Mouse (Mus musculus) cerebral cortex, adult 2 months (tissue): Measurements from ENCODE around the gene Thap11.

Source experiments
- WGBS: fragments of 180-500 bp; shearing (Covaris S2); methylation state at CpG from one replicate; pipeline ENCODE4 v1.1.7; 2018; 5-methylcytosine and 5-hydroxymethylcytosine counted together

The Thap11 gene

DNA sequence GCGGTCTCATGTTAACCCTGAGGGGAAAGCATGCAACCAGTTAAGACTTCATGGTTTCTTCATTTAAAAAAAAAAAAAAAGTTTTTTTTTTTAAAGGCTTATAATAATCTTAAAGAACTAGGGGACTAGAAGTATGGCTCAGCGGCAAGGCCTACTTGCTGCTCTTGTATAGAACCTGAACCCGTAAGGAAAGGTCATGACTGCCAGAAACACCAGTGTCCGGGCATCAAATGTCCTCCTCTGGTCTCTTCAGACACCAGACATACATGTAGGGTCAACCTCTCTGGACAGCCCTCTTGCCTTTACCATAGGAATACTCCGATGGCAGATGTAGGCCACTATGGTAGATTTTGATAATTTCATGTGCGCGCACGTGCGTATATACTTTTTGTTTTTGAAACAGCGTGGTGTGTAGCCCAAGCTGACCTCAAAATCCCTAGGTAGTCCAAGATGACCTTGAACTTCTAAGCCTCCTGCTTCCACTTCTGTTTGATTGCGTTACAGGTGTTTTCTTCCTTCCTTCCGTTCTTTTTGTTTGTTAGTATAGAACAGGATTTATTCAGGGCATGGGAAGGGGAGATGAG lies 2.7 kb upstream of the Thap11 start:
- 77% methylated on average over 12 of the region's 12 CpGs for WGBS

DNA sequence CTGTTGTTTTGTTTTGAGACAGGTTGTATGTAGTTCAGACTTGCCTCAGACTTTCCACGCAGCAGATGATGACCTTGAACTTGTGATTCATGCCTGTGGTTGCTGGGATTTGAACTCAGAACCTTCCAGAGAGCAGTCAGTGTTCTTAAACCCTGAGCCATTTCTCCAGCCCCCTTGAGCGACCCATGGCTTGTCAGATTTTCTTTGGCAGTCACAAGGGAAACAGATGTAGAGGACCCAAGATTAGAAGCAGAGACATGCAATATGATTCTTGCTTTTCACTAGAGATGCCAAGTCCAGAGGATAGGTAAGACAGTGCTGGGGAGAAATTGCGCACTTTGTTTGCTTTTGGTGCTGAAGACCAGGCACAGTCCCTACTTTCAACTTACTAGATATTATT lies 1.8 kb upstream of the Thap11 start, which contains the start of gene Cenpt:
Gene Cenpt (minus strand): TSS at position 101 of the 400 bp plus-strand sequence.
- WGBS, result 83% methylated on average over 3 of the region's 3 CpGs

- WGBS, result 24% methylated on average over 8 of the region's 8 CpGs
Measured at GRCm38 (mm10) chr8:105854303-105854702, 629 bp upstream of the Thap11 start.

- WGBS, result under 1% methylated on average over 70 of the region's 71 CpGs
Measured at GRCm38 (mm10) chr8:105855248-105856167, 576 bp downstream of the Thap11 start.

GRCm38 (mm10) chr8:105856168-105856835 lies 1.4 kb downstream of the Thap11 start:
- WGBS, result 8% methylated on average over 15 of the region's 15 CpGs

DNA sequence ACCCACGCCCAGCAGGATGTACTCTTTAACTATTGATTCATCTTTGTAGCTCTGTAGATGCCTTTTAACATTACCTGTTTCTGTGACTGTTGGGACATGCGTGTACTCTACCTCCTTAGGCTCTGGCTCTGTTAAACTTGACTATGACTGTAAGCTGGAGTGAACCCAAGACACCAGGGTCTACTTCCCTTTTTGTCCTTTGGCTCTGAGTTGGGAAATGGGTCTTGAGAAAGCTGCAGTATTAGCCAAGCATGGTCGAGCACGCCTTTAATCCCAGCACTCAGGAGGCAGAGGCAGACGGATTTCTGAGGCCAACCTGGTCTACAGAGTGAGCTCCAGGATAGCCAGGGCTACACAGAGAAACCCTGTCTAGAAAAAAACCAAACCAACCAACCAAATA lies 3.6 kb downstream of the Thap11 start:
- 75% methylated on average over 5 of the region's 5 CpGs for WGBS

GRCm38 (mm10) chr8:105859314-105859713 lies 4.4 kb downstream of the Thap11 start:
- 64% methylated on average over 5 of the region's 5 CpGs for WGBS

DNA sequence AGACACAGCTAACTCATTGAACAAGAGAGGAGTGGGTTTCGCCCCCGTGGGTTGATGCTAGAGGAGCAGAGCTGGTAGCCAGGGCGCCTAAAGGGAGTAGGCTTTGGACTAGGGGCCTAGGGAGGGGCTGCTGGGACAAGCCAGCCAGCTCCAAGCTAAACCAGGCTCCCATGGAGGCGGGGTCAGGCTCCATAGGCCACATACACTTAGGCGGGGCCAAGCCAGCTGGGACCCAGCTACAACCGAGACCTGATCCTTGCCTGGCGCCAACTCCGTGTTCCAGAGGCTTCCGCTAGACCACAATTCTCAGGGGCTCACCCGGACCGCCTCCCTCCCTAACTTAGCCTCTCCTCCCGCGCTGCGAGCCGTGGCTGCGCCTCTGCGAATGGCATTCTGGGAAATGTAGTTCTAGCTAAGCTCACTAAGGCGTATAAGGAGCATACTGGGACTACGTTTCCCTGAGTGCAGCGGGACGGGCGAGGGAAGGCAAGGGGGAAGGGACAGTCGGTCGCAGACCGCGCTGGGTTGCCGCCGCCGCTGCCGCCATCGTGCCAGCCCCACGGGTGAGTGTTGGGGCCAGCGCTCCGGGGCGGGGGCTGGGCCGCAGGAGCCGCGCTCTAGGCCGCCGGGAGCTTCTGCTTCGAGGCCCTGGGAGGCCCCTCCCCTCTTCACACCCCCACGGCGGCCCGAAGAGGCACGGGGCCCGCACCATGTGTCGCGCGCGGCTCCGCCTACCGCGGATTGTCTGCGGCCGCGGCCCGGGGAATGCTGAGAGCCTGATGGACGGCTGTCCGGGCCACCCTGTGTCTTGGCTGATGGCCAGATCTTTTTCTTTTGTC lies 5.4 kb downstream of the Thap11 start, which contains the start of gene Nutf2:
Gene Nutf2 (plus strand): TSS at position 438 of the 839 bp plus-strand sequence.
- under 1% methylated on average over 59 of the region's 59 CpGs for WGBS

- 7% methylated on average over 1 of the region's 1 CpGs for WGBS
Measured at GRCm38 (mm10) chr8:105861951-105862350, 7.0 kb downstream of the Thap11 start.

DNA sequence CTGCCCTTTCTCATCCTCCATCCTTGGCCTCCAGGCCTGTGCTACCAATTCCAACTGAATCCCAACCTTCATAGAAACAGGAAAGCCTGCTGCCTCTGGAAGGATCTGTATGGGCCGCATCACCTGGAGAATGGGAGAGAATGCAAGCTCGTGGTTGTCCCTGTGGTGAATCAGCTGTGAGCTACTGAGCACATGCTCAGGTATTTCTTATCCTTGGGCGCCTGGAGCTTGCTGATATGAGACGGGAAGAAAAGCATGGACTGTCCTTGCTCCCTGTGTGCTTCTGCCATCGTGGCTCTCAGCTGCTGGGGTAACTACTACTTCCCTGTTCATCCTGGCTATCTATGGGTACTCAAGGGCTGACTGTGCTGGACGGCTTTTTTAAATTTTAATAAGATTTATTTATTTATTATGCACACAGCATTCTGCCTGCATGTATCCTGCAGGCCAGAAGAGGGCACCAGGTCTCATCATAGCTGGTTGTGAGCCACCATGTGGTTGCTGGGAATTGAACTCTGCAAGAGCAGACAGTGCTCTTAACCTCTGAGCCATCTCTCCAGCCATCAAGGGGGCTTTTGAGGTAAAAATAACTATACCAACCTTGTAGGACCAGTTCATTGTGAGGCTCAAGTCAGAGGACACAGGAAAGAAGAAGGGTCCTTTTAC lies 11.6 kb downstream of the Thap11 start:
- WGBS, result 88% methylated on average over 6 of the region's 6 CpGs

GRCm38 (mm10) chr8:105874301-105874700 lies 19.4 kb downstream of the Thap11 start:
- WGBS, result 25% methylated on average over 6 of the region's 6 CpGs

- under 1% methylated on average over 45 of the region's 45 CpGs for WGBS
Measured at GRCm38 (mm10) chr8:105880754-105881520, 26.0 kb downstream of the Thap11 start, which contains the start of gene Edc4. Gene Edc4 (plus strand): TSS chr8:105880881.

DNA sequence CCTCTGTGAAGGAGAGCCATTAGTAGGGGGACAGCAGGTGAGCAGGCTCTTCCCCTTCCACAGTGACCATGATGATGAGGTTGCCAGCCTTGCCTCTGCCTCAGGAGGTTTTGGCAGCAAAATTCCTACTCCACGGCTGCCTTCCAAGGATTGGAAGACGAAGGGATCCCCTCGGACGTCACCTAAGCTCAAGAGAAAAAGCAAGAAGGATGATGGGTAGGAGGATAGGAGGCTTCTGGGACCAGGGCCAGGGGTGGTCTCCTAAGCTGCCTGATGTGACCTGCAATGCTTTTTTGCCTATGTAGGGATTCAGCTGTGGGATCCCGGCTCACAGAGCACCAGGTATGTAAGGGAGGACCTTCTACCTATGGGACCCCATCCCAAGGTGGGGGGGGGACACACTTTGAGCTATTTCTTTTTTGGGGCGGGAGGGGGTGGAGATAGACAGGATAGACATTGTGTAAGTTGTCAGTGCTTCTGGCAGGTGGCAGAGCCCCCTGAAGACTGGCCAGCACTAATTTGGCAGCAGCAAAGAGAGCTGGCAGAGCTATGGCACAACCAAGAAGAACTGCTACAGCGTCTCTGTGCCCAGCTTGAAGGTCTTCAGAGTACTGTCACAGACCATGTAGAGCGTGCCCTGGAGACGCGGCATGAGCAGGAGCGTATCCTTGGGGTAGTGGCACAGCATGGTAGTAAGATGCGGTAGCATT lies 35.0 kb downstream of the Thap11 start:
- WGBS, result 69% methylated on average over 12 of the region's 12 CpGs

- 44% methylated on average over 6 of the region's 6 CpGs for WGBS
Measured at GRCm38 (mm10) chr8:105890870-105891269, 35.9 kb downstream of the Thap11 start.

GRCm38 (mm10) chr8:105892432-105892831 lies 37.5 kb downstream of the Thap11 start:
- WGBS, result 74% methylated on average over 6 of the region's 6 CpGs

GRCm38 (mm10) chr8:105893339-105893738 lies 38.4 kb downstream of the Thap11 start, which contains the start of gene Nrn1l:
Gene Nrn1l (plus strand): TSS chr8:105893567.
- WGBS, result 11% methylated on average over 11 of the region's 11 CpGs

- WGBS, result 65% methylated on average over 9 of the region's 9 CpGs
Measured at GRCm38 (mm10) chr8:105897801-105898480, 43.0 kb downstream of the Thap11 start.

DNA sequence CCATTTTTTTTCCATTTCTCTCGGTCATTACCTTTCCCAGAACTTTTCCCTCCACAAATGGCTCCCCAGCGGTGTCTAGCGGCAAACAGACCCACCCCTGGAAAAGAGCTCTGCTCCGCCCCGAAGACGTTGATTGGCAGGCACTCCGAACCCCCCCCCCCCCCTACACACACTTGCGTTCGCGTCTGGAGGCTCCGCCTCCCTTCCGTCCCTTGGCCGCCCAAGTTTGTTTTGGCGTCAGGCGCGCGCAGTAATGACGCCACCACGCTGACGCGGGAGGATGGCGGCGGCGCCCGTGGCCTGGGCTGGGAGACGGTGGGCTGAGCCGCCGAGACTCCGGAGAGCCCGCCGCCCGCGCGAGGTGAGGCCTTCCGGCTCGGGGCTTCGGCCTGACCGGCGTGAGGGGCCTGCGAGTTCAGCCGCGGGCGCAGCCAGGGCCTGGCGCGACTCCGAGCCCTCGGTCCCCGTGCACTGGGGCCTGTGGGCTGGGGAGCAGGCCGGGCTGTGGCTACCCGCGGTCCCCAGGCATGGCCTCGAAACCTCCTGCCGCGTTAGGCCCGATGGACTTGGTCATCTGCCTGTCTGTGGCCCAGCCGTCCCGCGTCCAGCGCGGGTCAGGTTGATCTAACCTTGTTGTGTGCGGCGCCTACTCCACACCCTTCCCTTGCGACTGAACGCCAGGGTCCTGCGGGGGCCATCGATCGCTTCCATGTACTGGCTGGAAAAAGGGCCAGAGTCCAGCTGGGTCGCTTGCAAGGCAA lies 45.4 kb downstream of the Thap11 start, which contains the start of gene Pskh1:
Gene Pskh1 (plus strand): TSS at position 262 of the 761 bp plus-strand sequence.
- under 1% methylated on average over 68 of the region's 68 CpGs for WGBS
